Mouse (Mus musculus): Measurements from ENCODE around the gene Impdh1. TPM values are rescaled to one million over a fixed set of nuclear protein-coding genes. Genes with fewer than 3 reads are reported as not detected.

The Impdh1 gene
- polyA plus RNA-seq, 1 experiment from 2014 or later = 77.6 TPM

- H3K9me3 ChIP-seq (ENCODE audit: control insufficient read depth, low read length) = no peaks in the 10 kb centered on the region
- under 1% methylated on average over 67 of the region's 79 CpGs for WGBS
- H3K27me3 ChIP-seq (ENCODE audit: control insufficient read depth, insufficient read depth, low read length) = peaks cover 5% of the 10 kb centered on the region; the same call in 1 of the 2 replicates
These were observed 37.1 kb downstream of the Impdh1 start, which contains the start of gene Prrt4 for GRCm38 (mm10) chr6:29178888-29179658. Gene Prrt4, minus strand, starts transcription at chr6:29179584.

GRCm38 (mm10) chr6:29177901-29178879 lies 38.0 kb downstream of the Impdh1 start:
- peak; percentile 82 for ATAC-seq (ENCODE audit: low read depth)
- peak overlapping the region; percentile 86 for H3K27ac ChIP-seq (ENCODE audit: low read depth, low read length)
- H3K4me1 ChIP-seq (ENCODE audit: control insufficient read depth, insufficient read depth, low read length) = 0 out of 2 replicates have a peak, but pooled peaks cover 4% of the 10 kb centered on the region
- peak overlapping the region; percentile 72 for H3K9ac ChIP-seq (replicated peaks; ENCODE audit: low read depth, low read length)
- 11% methylated on average over 17 of the region's 17 CpGs for WGBS
- peak overlapping the region; percentile 66 for H3K4me2 ChIP-seq (ENCODE audit: low read depth, low read length)
- peak overlapping the region; percentile 70 for H3K4me3 ChIP-seq (ENCODE audit: low read depth, low read length)
- H3K27me3 ChIP-seq (ENCODE audit: control insufficient read depth, insufficient read depth, low read length) = peaks cover 5% of the 10 kb centered on the region; the same call in 1 of the 2 replicates
- H3K9me3 ChIP-seq (ENCODE audit: control insufficient read depth, low read length) = no peaks in the 10 kb centered on the region
- no peaks in the 10 kb centered on the region for H3K36me3 ChIP-seq (ENCODE audit: control insufficient read depth, insufficient read depth, low read length)

More at GRCm38 (mm10) chr6:29178888-29179658, 37.1 kb downstream of the Impdh1 start, which contains the start of gene Prrt4:
- Histone ChIP-seq H3K4me2 (ENCODE audit: low read depth, low read length) (peak within 1 kb of the TSS; percentile 66), H3K36me3 (ENCODE audit: control insufficient read depth, insufficient read depth, low read length) (no peaks in the 10 kb centered on the region), H3K4me1 (ENCODE audit: control insufficient read depth, insufficient read depth, low read length) (0 out of 2 replicates have a peak, but pooled peaks cover 4% of the 10 kb centered on the region), H3K27ac (ENCODE audit: low read depth, low read length) (peak within 1 kb of the TSS; percentile 86), H3K9ac (replicated peaks; ENCODE audit: low read depth, low read length) (peak within 1 kb of the TSS; percentile 72), H3K4me3 (ENCODE audit: low read depth, low read length) (peak within 1 kb of the TSS; percentile 70)
- ATAC-seq (ENCODE audit: low read depth) = peak; percentile 88

GRCm38 (mm10) chr6:29175113-29175512 lies 41.1 kb downstream of the Impdh1 start:
- no peaks in the 10 kb centered on the region for H3K9me3 ChIP-seq (ENCODE audit: control insufficient read depth, low read length)
- H3K36me3 ChIP-seq (ENCODE audit: control insufficient read depth, insufficient read depth, low read length) = no peaks in the 10 kb centered on the region
- no peak overlapping the region for H3K9ac ChIP-seq (replicated peaks; ENCODE audit: low read depth, low read length)
- 80% methylated on average over 3 of the region's 3 CpGs for WGBS
- no peak for ATAC-seq (ENCODE audit: low read depth)
- no peak overlapping the region for H3K4me2 ChIP-seq (ENCODE audit: low read depth, low read length)
- H3K4me1 ChIP-seq (ENCODE audit: control insufficient read depth, insufficient read depth, low read length) = peaks cover 12% of the 10 kb centered on the region; the same call in 1 of the 2 replicates
- H3K27me3 ChIP-seq (ENCODE audit: control insufficient read depth, insufficient read depth, low read length) = peaks cover 2% of the 10 kb centered on the region; the same call in 1 of the 2 replicates
- no peak overlapping the region for H3K27ac ChIP-seq (ENCODE audit: low read depth, low read length)
- H3K4me3 ChIP-seq (ENCODE audit: low read depth, low read length) = no peak overlapping the region

GRCm38 (mm10) chr6:29174368-29174767 lies 41.8 kb downstream of the Impdh1 start:
- ATAC-seq (ENCODE audit: low read depth) = no peak
- Histone ChIP-seq H3K27ac (ENCODE audit: low read depth, low read length) (no peak overlapping the region), H3K9me3 (ENCODE audit: control insufficient read depth, low read length) (no peaks in the 10 kb centered on the region), H3K4me3 (ENCODE audit: low read depth, low read length) (no peak overlapping the region), H3K36me3 (ENCODE audit: control insufficient read depth, insufficient read depth, low read length) (no peaks in the 10 kb centered on the region), H3K4me1 (ENCODE audit: control insufficient read depth, insufficient read depth, low read length) (peaks cover 16% of the 10 kb centered on the region; the same call in 1 of the 2 replicates), H3K9ac (replicated peaks; ENCODE audit: low read depth, low read length) (no peak overlapping the region; the same call in 1 of the 2 replicates), H3K4me2 (ENCODE audit: low read depth, low read length) (no peak overlapping the region), H3K27me3 (ENCODE audit: control insufficient read depth, insufficient read depth, low read length) (peaks cover 4% of the 10 kb centered on the region; the same call in 1 of the 2 replicates)
- 18% methylated on average over 7 of the region's 7 CpGs for WGBS

- under 1% methylated on average over 40 of the region's 40 CpGs for WGBS
- H3K4me3 ChIP-seq (ENCODE audit: low read depth, low read length) = peak overlapping the region; percentile 49
These were observed 45.2 kb downstream of the Impdh1 start for GRCm38 (mm10) chr6:29170952-29171388.

GRCm38 (mm10) chr6:29170063-29170921 lies 45.9 kb downstream of the Impdh1 start:
- peaks cover 13% of the 10 kb centered on the region; the same call in 1 of the 2 replicates for H3K4me1 ChIP-seq (ENCODE audit: control insufficient read depth, insufficient read depth, low read length)
- H3K27ac ChIP-seq (ENCODE audit: low read depth, low read length) = no peak overlapping the region
- H3K9me3 ChIP-seq (ENCODE audit: control insufficient read depth, low read length) = no peaks in the 10 kb centered on the region
- WGBS = 1% methylated on average over 61 of the region's 63 CpGs
- no peaks in the 10 kb centered on the region for H3K36me3 ChIP-seq (ENCODE audit: control insufficient read depth, insufficient read depth, low read length)
- peak; percentile 62 for ATAC-seq (ENCODE audit: low read depth)
- peak overlapping the region; percentile 49 for H3K4me3 ChIP-seq (ENCODE audit: low read depth, low read length)
- H3K4me2 ChIP-seq (ENCODE audit: low read depth, low read length) = peak overlapping the region; percentile 98
- H3K9ac ChIP-seq (replicated peaks; ENCODE audit: low read depth, low read length) = peak overlapping the region; percentile 55
- peaks cover 8% of the 10 kb centered on the region; the same call in 1 of the 2 replicates for H3K27me3 ChIP-seq (ENCODE audit: control insufficient read depth, insufficient read depth, low read length)

More at GRCm38 (mm10) chr6:29170952-29171388, 45.2 kb downstream of the Impdh1 start:
- H3K9me3 ChIP-seq (ENCODE audit: control insufficient read depth, low read length) = no peaks in the 10 kb centered on the region
- H3K4me2 ChIP-seq (ENCODE audit: low read depth, low read length) = peak overlapping the region; percentile 98
- H3K27me3 ChIP-seq (ENCODE audit: control insufficient read depth, insufficient read depth, low read length) = peaks cover 8% of the 10 kb centered on the region; the same call in 1 of the 2 replicates
- peak; percentile 74 for ATAC-seq (ENCODE audit: low read depth)
- H3K4me1 ChIP-seq (ENCODE audit: control insufficient read depth, insufficient read depth, low read length) = peaks cover 13% of the 10 kb centered on the region; the same call in 1 of the 2 replicates
- peak overlapping the region; percentile 55 for H3K9ac ChIP-seq (replicated peaks; ENCODE audit: low read depth, low read length)
- no peaks in the 10 kb centered on the region for H3K36me3 ChIP-seq (ENCODE audit: control insufficient read depth, insufficient read depth, low read length)
- no peak overlapping the region for H3K27ac ChIP-seq (ENCODE audit: low read depth, low read length)

GRCm38 (mm10) chr6:29169675-29170062 lies 46.5 kb downstream of the Impdh1 start:
- no peaks in the 10 kb centered on the region for H3K36me3 ChIP-seq (ENCODE audit: control insufficient read depth, insufficient read depth, low read length)
- H3K4me3 ChIP-seq (ENCODE audit: low read depth, low read length) = no peak overlapping the region
- 3% methylated on average over 12 of the region's 12 CpGs for WGBS
- H3K9ac ChIP-seq (replicated peaks; ENCODE audit: low read depth, low read length) = 0 out of 2 replicates have a peak overlapping the region, but pooled peaks have one; percentile 55
- peaks cover 8% of the 10 kb centered on the region; the same call in 1 of the 2 replicates for H3K27me3 ChIP-seq (ENCODE audit: control insufficient read depth, insufficient read depth, low read length)
- H3K27ac ChIP-seq (ENCODE audit: low read depth, low read length) = no peak overlapping the region
- peak overlapping the region; percentile 98; the same call in 1 of the 2 replicates for H3K4me2 ChIP-seq (ENCODE audit: low read depth, low read length)
- no peaks in the 10 kb centered on the region for H3K9me3 ChIP-seq (ENCODE audit: control insufficient read depth, low read length)
- no peak for ATAC-seq (ENCODE audit: low read depth)
- peaks cover 13% of the 10 kb centered on the region; the same call in 1 of the 2 replicates for H3K4me1 ChIP-seq (ENCODE audit: control insufficient read depth, insufficient read depth, low read length)

- 46% methylated on average over 2 of the region's 2 CpGs for WGBS
- no peak for ATAC-seq (ENCODE audit: low read depth)
- Histone ChIP-seq H3K9ac (replicated peaks; ENCODE audit: low read depth, low read length) (no peak overlapping the region), H3K4me3 (ENCODE audit: low read depth, low read length) (no peak overlapping the region), H3K27ac (ENCODE audit: low read depth, low read length) (no peak overlapping the region), H3K36me3 (ENCODE audit: control insufficient read depth, insufficient read depth, low read length) (no peaks in the 10 kb centered on the region), H3K27me3 (ENCODE audit: control insufficient read depth, insufficient read depth, low read length) (peaks cover 10% of the 10 kb centered on the region), H3K4me2 (ENCODE audit: low read depth, low read length) (no peak overlapping the region), H3K9me3 (ENCODE audit: control insufficient read depth, low read length) (no peaks in the 10 kb centered on the region), H3K4me1 (ENCODE audit: control insufficient read depth, insufficient read depth, low read length) (peaks cover 14% of the 10 kb centered on the region; the same call in 1 of the 2 replicates)
These were observed 47.3 kb downstream of the Impdh1 start for GRCm38 (mm10) chr6:29168871-29169270.

Data from neural tube, embryonic 14.5 days (tissue).